Mouse (Mus musculus): ENCODE data around the gene Srebf1. TPM values are rescaled to one million over a fixed set of nuclear protein-coding genes. Genes with fewer than 3 reads are reported as not detected.

The Srebf1 gene
- polyA plus RNA-seq, 1 experiment from 2014 or later = 61.9 TPM

DNA sequence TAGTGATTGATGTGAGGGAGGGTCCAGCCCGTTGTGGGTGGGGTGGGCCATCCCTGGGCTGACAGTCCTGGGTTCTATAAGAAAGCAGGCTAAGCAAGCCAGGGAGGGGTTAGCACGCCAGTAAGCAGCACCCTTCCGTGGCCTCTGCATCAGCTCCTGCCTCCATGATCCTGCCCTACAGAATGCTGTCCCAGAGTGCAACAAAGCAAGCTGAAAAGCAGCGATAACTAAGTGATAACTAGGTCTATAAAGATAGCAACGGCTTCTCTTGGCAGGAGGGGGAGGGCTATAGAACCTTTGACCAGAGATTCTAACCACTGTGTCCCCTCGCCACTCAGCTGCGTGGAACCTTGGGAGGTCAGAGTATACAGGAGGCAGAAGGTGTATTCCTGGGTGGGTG lies 4.9 kb downstream of the Srebf1 start:
- Histone ChIP-seq H3K4me3 (no peak overlapping the region), H3K36me3 (peaks cover 27% of the 10 kb centered on the region), H3K4me2 (no peak overlapping the region), H3K27ac (no peak overlapping the region), H3K9ac (no peak overlapping the region), H3K9me3 (no peaks in the 10 kb centered on the region), H3K4me1 (peaks cover 55% of the 10 kb centered on the region), H3K27me3 (no peaks in the 10 kb centered on the region)
- no peak for ATAC-seq (ENCODE audit: insufficient number of reproducible peaks, insufficient read depth, low FRiP score, low TSS enrichment, low read depth)
- WGBS = 92% methylated on average over 7 of the region's 7 CpGs

DNA sequence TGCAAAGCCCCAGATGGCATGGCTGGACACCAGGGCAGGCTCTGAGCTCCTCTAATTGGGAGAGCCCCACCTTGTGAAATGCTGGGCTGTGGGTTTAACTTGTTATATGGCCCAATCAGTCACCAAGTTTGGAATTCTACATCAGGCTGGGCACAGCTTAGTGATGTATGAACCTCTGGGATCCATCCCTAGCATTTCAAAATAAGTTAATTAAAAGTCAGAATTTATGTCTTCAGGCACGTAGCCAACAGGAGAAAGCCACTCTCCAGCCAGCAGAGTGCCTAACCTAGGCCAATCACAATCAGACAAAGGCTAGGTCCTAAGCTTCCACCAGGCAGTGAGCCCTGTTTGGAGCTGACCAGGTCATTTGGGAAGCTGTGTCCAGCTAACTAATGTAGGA lies 5.7 kb downstream of the Srebf1 start:
- no peak overlapping the region for H3K27ac ChIP-seq
- H3K4me2 ChIP-seq = no peak overlapping the region
- H3K36me3 ChIP-seq = peaks cover 27% of the 10 kb centered on the region
- peaks cover 56% of the 10 kb centered on the region for H3K4me1 ChIP-seq
- H3K9me3 ChIP-seq = no peaks in the 10 kb centered on the region
- no peak overlapping the region for H3K4me3 ChIP-seq
- no peak for ATAC-seq (ENCODE audit: insufficient number of reproducible peaks, insufficient read depth, low FRiP score, low TSS enrichment, low read depth)
- H3K27me3 ChIP-seq = no peaks in the 10 kb centered on the region
- 83% methylated on average over 1 of the region's 1 CpGs for WGBS
- no peak overlapping the region for H3K9ac ChIP-seq

DNA sequence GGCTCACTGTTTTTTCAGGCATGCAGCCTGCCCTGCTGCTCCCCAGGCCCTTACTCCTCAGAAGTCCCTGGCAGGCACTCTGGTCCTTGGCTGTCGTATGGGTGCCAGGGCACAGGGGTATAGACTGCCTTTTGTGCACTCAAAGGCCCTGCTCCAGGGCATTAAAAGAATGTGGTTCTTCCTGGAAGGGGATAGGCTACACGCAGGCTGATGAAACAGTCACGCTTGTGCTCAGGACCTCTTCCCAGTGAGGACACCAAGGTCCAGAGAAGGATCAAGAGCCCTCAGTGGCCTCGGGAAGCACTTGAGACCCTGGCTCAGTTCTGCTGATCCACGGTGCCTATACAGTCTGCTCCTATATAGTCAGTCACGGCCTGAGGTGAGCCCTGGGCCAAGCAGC lies 9.1 kb downstream of the Srebf1 start:
- Histone ChIP-seq H3K9me3 (no peaks in the 10 kb centered on the region), H3K4me3 (no peak overlapping the region), H3K4me2 (no peak overlapping the region), H3K4me1 (peaks cover 64% of the 10 kb centered on the region), H3K27me3 (no peaks in the 10 kb centered on the region), H3K36me3 (peaks cover 22% of the 10 kb centered on the region), H3K9ac (peak overlapping the region; percentile 44; the same call in 1 of the 2 replicates), H3K27ac (no peak overlapping the region; the same call in 1 of the 2 replicates)
- 58% methylated on average over 6 of the region's 6 CpGs for WGBS
- ATAC-seq (ENCODE audit: insufficient number of reproducible peaks, insufficient read depth, low FRiP score, low TSS enrichment, low read depth) = no peak

DNA sequence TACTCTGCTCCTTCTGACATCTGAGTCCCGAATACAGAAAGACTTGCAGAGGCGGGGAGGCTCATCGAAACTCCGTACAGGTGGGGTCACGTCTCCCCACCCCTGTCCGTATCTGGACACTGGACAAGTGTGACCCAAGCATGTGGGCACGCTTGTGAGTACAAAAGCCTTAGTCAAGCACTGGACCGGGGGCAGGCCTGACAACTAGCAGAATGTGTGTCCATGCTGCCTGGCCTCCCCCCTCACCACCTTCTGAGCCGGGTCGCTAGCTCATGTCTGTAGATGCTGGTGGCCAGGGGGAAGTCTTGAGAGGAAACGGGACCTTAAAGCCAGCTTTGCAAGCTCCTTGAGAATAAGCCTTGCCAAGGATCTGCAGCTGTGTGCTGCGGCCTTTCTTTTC lies 10.6 kb downstream of the Srebf1 start:
- H3K27ac ChIP-seq = peak overlapping the region; percentile 12; the same call in 1 of the 2 replicates
- H3K9me3 ChIP-seq = no peaks in the 10 kb centered on the region
- no peak for ATAC-seq (ENCODE audit: insufficient number of reproducible peaks, insufficient read depth, low FRiP score, low TSS enrichment, low read depth)
- H3K27me3 ChIP-seq = no peaks in the 10 kb centered on the region
- H3K36me3 ChIP-seq = peaks cover 22% of the 10 kb centered on the region
- H3K9ac ChIP-seq = no peak overlapping the region
- no peak overlapping the region for H3K4me2 ChIP-seq
- peaks cover 77% of the 10 kb centered on the region for H3K4me1 ChIP-seq
- no peak overlapping the region for H3K4me3 ChIP-seq
- WGBS = 48% methylated on average over 12 of the region's 12 CpGs

DNA sequence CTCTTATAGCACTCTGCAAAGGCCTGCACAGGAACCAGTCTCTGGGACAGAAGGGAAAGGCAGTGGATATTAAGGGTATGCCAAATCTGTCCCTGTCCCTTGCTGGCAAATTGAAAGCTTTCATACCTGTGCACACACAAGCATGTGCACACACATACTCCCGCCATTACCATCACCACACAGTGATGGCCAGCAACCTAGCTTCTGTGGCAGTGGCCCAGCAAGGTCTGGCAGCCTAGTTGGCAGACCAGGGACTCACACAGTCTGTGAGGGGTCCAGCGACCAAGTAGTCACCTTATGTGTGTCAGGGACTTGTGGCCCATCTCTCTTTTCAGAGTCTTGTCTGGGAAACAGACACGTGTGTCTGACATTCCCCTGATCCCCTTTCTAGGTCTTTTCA lies 11.2 kb downstream of the Srebf1 start:
- Histone ChIP-seq H3K9ac (no peak overlapping the region), H3K4me3 (peak overlapping the region; percentile 50; the same call in 1 of the 2 replicates)

DNA sequence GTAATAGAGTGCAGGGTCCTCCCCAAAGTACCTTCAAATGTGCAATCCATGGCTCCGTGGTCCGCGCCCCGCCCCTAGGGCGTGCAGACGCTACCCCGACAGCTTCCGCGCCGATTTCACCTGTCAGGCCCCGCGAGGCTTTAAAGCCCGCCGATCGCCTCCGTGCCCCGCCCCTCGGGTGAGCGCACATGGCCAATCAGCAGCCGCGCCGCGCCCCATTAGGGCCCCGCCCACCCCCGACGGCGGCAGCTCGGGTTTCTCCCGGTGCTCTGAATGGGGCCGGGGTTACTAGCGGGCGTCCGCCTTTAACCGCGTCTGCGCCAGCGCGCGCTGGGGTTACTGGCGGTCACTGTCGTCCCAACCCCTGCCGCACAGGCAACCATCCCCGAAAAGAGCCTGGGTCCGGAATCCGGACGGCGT lies 12.1 kb downstream of the Srebf1 start:
- Histone ChIP-seq H3K27me3 (no peaks in the 10 kb centered on the region), H3K4me1 (peaks cover 67% of the 10 kb centered on the region), H3K9ac (peak overlapping the region; percentile 70), H3K4me3 (peak overlapping the region; percentile 50), H3K36me3 (peaks cover 25% of the 10 kb centered on the region), H3K4me2 (peak overlapping the region; percentile 84), H3K27ac (peak overlapping the region; percentile 85), H3K9me3 (no peaks in the 10 kb centered on the region)
- ATAC-seq (ENCODE audit: insufficient number of reproducible peaks, insufficient read depth, low FRiP score, low TSS enrichment, low read depth) = peak; percentile 84
- under 1% methylated on average over 47 of the region's 47 CpGs for whole genome bisulfite sequencing

More for the DNA sequence above, 11.2 kb downstream of the Srebf1 start:
- Histone ChIP-seq H3K4me1 (peaks cover 73% of the 10 kb centered on the region), H3K4me2 (peak overlapping the region; percentile 84), H3K27ac (peak overlapping the region; percentile 85), H3K9me3 (no peaks in the 10 kb centered on the region), H3K27me3 (no peaks in the 10 kb centered on the region), H3K36me3 (peaks cover 24% of the 10 kb centered on the region)
- 52% methylated on average over 3 of the region's 3 CpGs for WGBS
- no peak for ATAC-seq (ENCODE audit: insufficient number of reproducible peaks, insufficient read depth, low FRiP score, low TSS enrichment, low read depth)

DNA sequence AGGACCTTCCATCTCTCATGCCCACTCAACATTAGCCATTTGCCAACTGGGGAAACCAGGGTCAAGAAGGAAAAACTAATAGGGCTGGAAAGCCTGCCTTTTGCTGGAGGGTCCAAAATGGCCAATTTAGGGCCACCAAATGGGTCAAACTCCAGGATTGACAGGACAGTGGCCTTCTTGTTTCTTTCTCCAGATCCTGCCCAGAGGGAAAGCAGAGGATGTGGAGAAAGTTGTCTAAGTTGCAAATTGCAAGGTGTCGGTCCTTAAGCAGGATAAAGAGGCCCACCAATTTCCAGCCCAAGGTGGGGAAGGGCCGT lies 12.5 kb downstream of the Srebf1 start:
- Histone ChIP-seq H3K27me3 (no peaks in the 10 kb centered on the region), H3K9me3 (no peaks in the 10 kb centered on the region), H3K4me3 (peak overlapping the region; percentile 50), H3K9ac (peak overlapping the region; percentile 70), H3K27ac (peak overlapping the region; percentile 85), H3K36me3 (peaks cover 29% of the 10 kb centered on the region), H3K4me2 (peak overlapping the region; percentile 84), H3K4me1 (peaks cover 67% of the 10 kb centered on the region)
- WGBS = 5% methylated on average over 2 of the region's 2 CpGs
- no peak for ATAC-seq (ENCODE audit: insufficient number of reproducible peaks, insufficient read depth, low FRiP score, low TSS enrichment, low read depth)

DNA sequence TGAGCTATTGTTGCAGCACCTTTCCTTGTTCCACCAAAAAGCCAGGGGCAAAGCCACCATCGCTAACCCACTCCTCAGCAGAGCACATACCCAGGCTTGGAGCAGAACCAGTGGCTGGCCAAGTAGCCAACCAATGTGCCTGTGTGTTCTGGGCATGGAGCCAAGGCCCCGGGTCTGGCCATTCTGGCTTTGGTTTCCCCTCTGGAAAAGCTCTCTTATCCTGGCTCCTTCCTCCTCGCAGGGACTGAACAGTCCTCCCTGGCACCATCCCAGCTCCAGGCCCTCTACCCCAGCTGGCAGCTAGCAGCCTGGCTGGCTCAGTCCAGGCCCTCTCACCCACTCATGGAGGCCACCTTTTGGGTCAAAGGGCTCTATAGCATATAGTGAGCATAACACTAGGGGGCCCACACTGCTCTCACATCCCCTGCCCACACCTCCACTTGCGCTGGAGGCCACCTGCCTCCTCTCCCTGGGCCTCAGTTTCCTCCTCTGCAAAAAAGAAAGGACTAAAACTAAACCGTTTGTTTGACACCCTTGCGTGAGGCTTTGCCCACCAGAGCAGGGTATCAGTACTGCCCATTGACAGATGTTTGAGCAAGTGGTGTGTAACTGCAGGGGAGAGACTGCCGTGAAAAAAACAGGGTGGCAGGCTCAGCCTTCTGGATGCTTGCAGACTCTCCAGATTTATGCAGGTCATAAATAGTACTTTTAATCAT lies 13.0 kb downstream of the Srebf1 start:
- peaks cover 67% of the 10 kb centered on the region for H3K4me1 ChIP-seq
- peaks cover 34% of the 10 kb centered on the region for H3K36me3 ChIP-seq
- H3K9me3 ChIP-seq = no peaks in the 10 kb centered on the region

DNA sequence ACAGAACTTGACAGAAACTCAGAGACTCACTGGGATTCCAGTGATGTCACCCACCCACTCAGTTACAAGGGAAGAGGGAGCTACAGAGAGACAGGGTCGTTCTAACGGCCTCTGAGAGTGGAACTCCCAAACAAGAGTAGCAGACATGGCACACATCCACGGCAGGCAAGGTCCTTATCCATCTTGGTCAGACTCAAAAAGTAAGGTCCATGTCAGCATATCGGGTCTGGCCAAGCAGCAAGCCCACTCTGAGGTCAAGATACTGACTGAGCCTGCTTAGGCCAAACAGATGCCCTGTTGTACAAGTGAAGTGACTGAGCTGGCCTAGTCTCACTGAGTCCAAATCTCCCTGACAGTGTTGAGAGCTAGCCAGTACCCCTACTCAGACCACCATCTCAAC lies 13.7 kb downstream of the Srebf1 start:
- WGBS = 50% methylated on average over 4 of the region's 4 CpGs
- no peaks in the 10 kb centered on the region for H3K9me3 ChIP-seq
- peaks cover 66% of the 10 kb centered on the region for H3K4me1 ChIP-seq

More for the DNA sequence above, 13.0 kb downstream of the Srebf1 start:
- ATAC-seq (ENCODE audit: insufficient number of reproducible peaks, insufficient read depth, low FRiP score, low TSS enrichment, low read depth) = no peak
- peak overlapping the region; percentile 50 for H3K4me3 ChIP-seq
- H3K27ac ChIP-seq = peak overlapping the region; percentile 85
- 46% methylated on average over 7 of the region's 7 CpGs for WGBS
- peak overlapping the region; percentile 84 for H3K4me2 ChIP-seq
- H3K9ac ChIP-seq = peak overlapping the region; percentile 70
- no peaks in the 10 kb centered on the region for H3K27me3 ChIP-seq

DNA sequence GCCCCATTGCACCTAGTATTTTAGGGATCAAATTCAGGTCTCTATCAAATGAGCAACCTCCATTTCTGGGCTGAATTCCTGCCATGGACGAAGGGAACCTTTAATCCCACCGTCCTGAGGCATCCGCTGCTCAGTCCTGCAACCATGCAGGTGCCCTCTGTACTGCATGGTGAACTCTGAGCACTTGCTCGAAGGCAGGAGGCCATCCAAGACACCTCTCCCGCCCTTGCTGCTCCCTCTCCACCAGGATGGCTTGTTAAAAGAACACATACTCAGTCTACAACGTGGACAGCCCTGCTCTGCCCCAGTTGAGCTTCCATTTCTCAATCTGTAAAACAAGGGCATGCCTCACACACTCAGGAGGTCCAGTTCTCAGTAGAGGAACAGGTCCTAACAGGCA lies 14.2 kb downstream of the Srebf1 start:
- no peak for ATAC-seq (ENCODE audit: insufficient number of reproducible peaks, insufficient read depth, low FRiP score, low TSS enrichment, low read depth)
- 52% methylated on average over 6 of the region's 6 CpGs for WGBS
- H3K9ac ChIP-seq = peak overlapping the region; percentile 70
- peak overlapping the region; percentile 50 for H3K4me3 ChIP-seq
- peaks cover 61% of the 10 kb centered on the region for H3K4me1 ChIP-seq
- peaks cover 46% of the 10 kb centered on the region for H3K36me3 ChIP-seq
- no peaks in the 10 kb centered on the region for H3K27me3 ChIP-seq
- H3K9me3 ChIP-seq = no peaks in the 10 kb centered on the region
- H3K4me2 ChIP-seq = peak overlapping the region; percentile 84
- peak overlapping the region; percentile 85; the same call in 1 of the 2 replicates for H3K27ac ChIP-seq

More for the DNA sequence above, 13.7 kb downstream of the Srebf1 start:
- Histone ChIP-seq H3K27me3 (no peaks in the 10 kb centered on the region), H3K4me3 (peak overlapping the region; percentile 50), H3K27ac (peak overlapping the region; percentile 85), H3K36me3 (peaks cover 41% of the 10 kb centered on the region), H3K9ac (peak overlapping the region; percentile 70), H3K4me2 (peak overlapping the region; percentile 84)
- no peak for ATAC-seq (ENCODE audit: insufficient number of reproducible peaks, insufficient read depth, low FRiP score, low TSS enrichment, low read depth)

DNA sequence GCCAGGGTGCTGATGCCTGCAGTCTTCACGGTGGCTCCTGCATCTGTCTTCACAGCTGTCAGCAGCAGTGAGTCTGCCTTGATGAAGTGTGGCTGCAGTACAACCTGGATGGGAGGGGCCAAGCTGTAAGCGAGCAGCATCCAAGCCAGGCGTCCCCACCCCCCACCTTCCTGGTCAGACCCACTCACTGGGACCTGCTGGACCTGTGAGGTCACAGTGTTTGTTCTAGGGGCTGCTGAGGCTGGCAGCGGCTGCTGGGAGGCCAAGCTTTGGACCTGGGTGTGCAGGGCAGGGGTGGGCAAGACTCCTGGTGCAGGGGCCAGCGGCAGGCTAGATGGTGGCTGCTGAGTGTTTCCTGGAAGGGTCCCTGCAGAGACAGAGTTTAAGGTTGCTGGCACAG lies 16.2 kb downstream of the Srebf1 start:
- Histone ChIP-seq H3K27me3 (no peaks in the 10 kb centered on the region), H3K4me2 (no peak overlapping the region), H3K36me3 (peaks cover 66% of the 10 kb centered on the region), H3K27ac (no peak overlapping the region), H3K9me3 (no peaks in the 10 kb centered on the region), H3K4me1 (peaks cover 41% of the 10 kb centered on the region), H3K4me3 (no peak overlapping the region), H3K9ac (no peak overlapping the region; the same call in 1 of the 2 replicates)
- WGBS = 70% methylated on average over 5 of the region's 5 CpGs
- no peak for ATAC-seq (ENCODE audit: insufficient number of reproducible peaks, insufficient read depth, low FRiP score, low TSS enrichment, low read depth)

DNA sequence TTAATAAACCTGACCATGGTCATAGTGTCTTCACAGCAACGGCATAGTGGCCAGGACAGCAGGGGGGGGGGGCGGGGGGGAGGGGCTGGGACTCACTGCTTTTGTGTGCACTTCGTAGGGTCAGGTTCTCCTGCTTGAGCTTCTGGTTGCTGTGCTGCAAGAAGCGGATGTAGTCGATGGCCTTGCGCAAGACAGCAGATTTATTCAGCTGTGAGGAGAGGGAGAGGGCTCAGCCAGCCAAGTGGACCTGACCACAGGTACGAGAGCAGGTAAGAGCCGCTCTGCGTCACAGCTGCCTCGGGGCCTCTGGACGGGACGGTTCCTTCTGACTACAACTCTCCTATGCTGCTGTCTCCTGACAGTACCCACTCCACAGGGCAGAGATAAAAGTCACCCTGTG lies 17.4 kb downstream of the Srebf1 start:
- Histone ChIP-seq H3K4me1 (peaks cover 35% of the 10 kb centered on the region), H3K4me2 (no peak overlapping the region), H3K9ac (no peak overlapping the region), H3K36me3 (peaks cover 77% of the 10 kb centered on the region), H3K27me3 (no peaks in the 10 kb centered on the region), H3K9me3 (no peaks in the 10 kb centered on the region), H3K4me3 (no peak overlapping the region), H3K27ac (no peak overlapping the region)
- ATAC-seq (ENCODE audit: insufficient number of reproducible peaks, insufficient read depth, low FRiP score, low TSS enrichment, low read depth) = no peak
- WGBS = 91% methylated on average over 12 of the region's 12 CpGs

Data from embryonic facial prominence, embryonic 13.5 days (tissue).